Mouse (Mus musculus): ENCODE measurements at regions not wholly inside any gene's neighbourhood (a gene's known extent, or its start where the extent isn't known, plus 50 kb on each side); places are given as distances from the start of the nearest gene placed in this dataset.

DNA sequence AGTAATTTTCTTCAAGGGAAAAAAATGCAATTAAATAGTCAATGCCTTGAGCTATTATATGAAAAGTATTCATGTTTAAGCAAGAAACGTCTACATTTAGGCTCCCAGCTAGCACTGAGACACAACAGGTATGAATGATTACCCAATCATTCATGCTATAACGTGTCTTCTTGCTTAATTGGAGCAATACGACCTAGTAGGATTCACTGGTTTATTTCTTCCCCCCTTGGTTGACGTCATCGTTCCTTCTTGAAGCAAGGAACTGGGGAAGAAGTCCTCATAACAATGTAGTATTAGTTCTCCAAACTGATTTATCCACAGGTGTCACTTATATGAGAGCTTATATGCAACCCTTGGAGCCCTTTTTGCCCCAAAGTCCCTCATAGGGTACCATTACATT lies 581.8 kb downstream of the Nfib start:
- no peak for TF ChIP-seq CTCF (IDR thresholded peaks at IDR 0.05)
- no peak for TF ChIP-seq EP300 (IDR thresholded peaks at IDR 0.05)

All from lung, postnatal 0 days (tissue).